Mouse (Mus musculus) lung, postnatal 0 days (tissue): ENCODE results near the gene Mylk2.

Experiments used
- CTCF ChIP-seq: IDR thresholded peaks from 2 replicates; pipeline ENCODE4 v1.5.1; 2016; ENCODE audit warnings: antibody characterized with exemption, mild to moderate bottlenecking
- EP300 ChIP-seq: IDR thresholded peaks from 2 replicates; pipeline ENCODE4 v1.6.1; 2016; ENCODE audit warnings: antibody characterized with exemption, mild to moderate bottlenecking, control low read depth

DNA sequence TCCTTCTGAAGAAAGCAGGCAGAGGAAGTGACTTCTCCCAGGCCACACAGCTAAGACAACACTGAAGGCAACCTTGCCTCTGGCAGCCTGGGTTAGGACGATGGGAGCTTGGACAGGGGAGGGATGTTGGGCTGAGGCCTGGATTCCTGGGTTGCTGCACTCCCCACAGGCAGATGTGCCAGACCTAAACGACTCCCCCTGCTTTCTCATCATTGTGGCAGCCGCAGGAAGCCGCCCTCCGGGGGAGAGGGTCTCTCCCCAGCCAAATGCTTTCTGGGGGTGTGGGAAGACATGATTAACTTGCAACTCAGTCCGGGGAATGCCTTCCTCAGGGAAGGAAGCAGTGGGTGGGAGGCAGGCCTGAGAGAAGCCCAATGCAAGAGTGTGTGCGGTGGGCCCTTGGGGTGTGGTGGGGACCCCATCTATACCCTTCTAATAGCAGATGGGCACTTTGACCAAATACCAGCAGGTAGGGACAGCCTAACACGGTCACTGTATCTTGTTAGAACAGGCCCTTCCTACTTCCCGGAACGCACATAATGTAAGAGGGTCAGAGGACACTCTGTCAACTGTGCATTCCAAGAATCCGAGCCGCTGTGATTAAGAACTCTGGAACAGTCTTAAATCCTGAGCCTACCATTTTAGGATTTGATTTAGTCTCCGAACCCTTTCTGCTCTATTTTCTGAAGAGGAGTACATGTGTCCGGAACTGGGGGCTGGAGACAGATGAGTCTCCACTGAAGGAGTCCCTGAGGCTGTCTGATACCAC, 17.3 kb downstream of the Mylk2 start:
- no peak for TF ChIP-seq CTCF
- TF ChIP-seq EP300 = no peak
